Mouse (Mus musculus): Measurements from ENCODE around the gene Cactin. TPM values are rescaled to one million over a fixed set of nuclear protein-coding genes. Genes with fewer than 3 reads are reported as not detected.

Cactin gene
- 22.4 and 26.7 TPM in 2 replicates for polyA plus RNA-seq (2015; fragmentation: Nextera tagmentation; extraction: Ambion mirVana)

- Histone ChIP-seq H3K36me3 (ENCODE audit: control insufficient read depth, insufficient read depth, low read length) (peaks cover 32% of the 10 kb centered on the region), H3K9me3 (replicated peaks; ENCODE audit: control insufficient read depth, low read length) (no peaks in the 10 kb centered on the region), H3K9ac (ENCODE audit: low read length) (peak within 1 kb of the TSS; percentile 93), H3K4me3 (replicated peaks; ENCODE audit: low read length) (peak within 1 kb of the TSS; percentile 96), H3K4me2 (ENCODE audit: low read depth, low read length) (peak within 1 kb of the TSS; percentile 96), H3K4me1 (ENCODE audit: control insufficient read depth, insufficient read depth, low read length) (peaks cover 37% of the 10 kb centered on the region), H3K27me3 (ENCODE audit: control insufficient read depth, insufficient read depth, low read length) (no peaks in the 10 kb centered on the region), H3K27ac (ENCODE audit: low read length) (peak within 1 kb of the TSS; percentile 89)
- under 1% methylated on average over 68 of the region's 68 CpGs for WGBS
- ATAC-seq (ENCODE audit: insufficient read depth, low FRiP score): peak; percentile 94
Observed at GRCm38 (mm10) chr10:81320550-81321347, at the start of gene Cactin. Gene Cactin, plus strand, starts transcription at chr10:81321103.

- no peak for ATAC-seq (ENCODE audit: insufficient read depth, low FRiP score)
- Histone ChIP-seq H3K4me3 (replicated peaks; ENCODE audit: low read length) (no peak overlapping the region), H3K9me3 (replicated peaks; ENCODE audit: control insufficient read depth, low read length) (no peaks in the 10 kb centered on the region), H3K4me1 (ENCODE audit: control insufficient read depth, insufficient read depth, low read length) (peaks cover 7% of the 10 kb centered on the region), H3K4me2 (ENCODE audit: low read depth, low read length) (no peak overlapping the region), H3K9ac (ENCODE audit: low read length) (no peak overlapping the region), H3K27ac (ENCODE audit: low read length) (no peak overlapping the region), H3K27me3 (ENCODE audit: control insufficient read depth, insufficient read depth, low read length) (no peaks in the 10 kb centered on the region), H3K36me3 (ENCODE audit: control insufficient read depth, insufficient read depth, low read length) (peaks cover 16% of the 10 kb centered on the region; the same call in 1 of the 2 replicates)
- 93% methylated on average over 21 of the region's 21 CpGs for WGBS
Observed at GRCm38 (mm10) chr10:81272356-81272755, 48.5 kb upstream of the Cactin start.

GRCm38 (mm10) chr10:81273842-81274241 is 47.1 kb upstream of the Cactin start:
- H3K4me2 ChIP-seq (ENCODE audit: low read depth, low read length): no peak overlapping the region
- no peak overlapping the region for H3K9ac ChIP-seq (ENCODE audit: low read length)
- H3K27ac ChIP-seq (ENCODE audit: low read length): no peak overlapping the region
- H3K4me3 ChIP-seq (replicated peaks; ENCODE audit: low read length): no peak overlapping the region
- H3K4me1 ChIP-seq (ENCODE audit: control insufficient read depth, insufficient read depth, low read length): peaks cover 3% of the 10 kb centered on the region
- H3K36me3 ChIP-seq (ENCODE audit: control insufficient read depth, insufficient read depth, low read length): peaks cover 16% of the 10 kb centered on the region; the same call in 1 of the 2 replicates
- no peak for ATAC-seq (ENCODE audit: insufficient read depth, low FRiP score)
- H3K9me3 ChIP-seq (replicated peaks; ENCODE audit: control insufficient read depth, low read length): no peaks in the 10 kb centered on the region
- WGBS: 96% methylated on average over 19 of the region's 19 CpGs
- no peaks in the 10 kb centered on the region for H3K27me3 ChIP-seq (ENCODE audit: control insufficient read depth, insufficient read depth, low read length)

- no peaks in the 10 kb centered on the region for H3K9me3 ChIP-seq (replicated peaks; ENCODE audit: control insufficient read depth, low read length)
- H3K27me3 ChIP-seq (ENCODE audit: control insufficient read depth, insufficient read depth, low read length): no peaks in the 10 kb centered on the region
- H3K4me2 ChIP-seq (ENCODE audit: low read depth, low read length): no peak overlapping the region
- no peak overlapping the region for H3K27ac ChIP-seq (ENCODE audit: low read length)
- H3K9ac ChIP-seq (ENCODE audit: low read length): no peak overlapping the region
- no peaks in the 10 kb centered on the region for H3K4me1 ChIP-seq (ENCODE audit: control insufficient read depth, insufficient read depth, low read length)
- 0 out of 2 replicates have a peak, but pooled peaks cover 7% of the 10 kb centered on the region for H3K36me3 ChIP-seq (ENCODE audit: control insufficient read depth, insufficient read depth, low read length)
- no peak for ATAC-seq (ENCODE audit: insufficient read depth, low FRiP score)
- 77% methylated on average over 22 of the region's 22 CpGs for WGBS
- no peak overlapping the region for H3K4me3 ChIP-seq (replicated peaks; ENCODE audit: low read length)
Observed at GRCm38 (mm10) chr10:81277676-81278075, 43.2 kb upstream of the Cactin start.

- Histone ChIP-seq H3K4me2 (ENCODE audit: low read depth, low read length) (0 out of 2 replicates have a peak overlapping the region, but pooled peaks have one; percentile 9), H3K4me3 (replicated peaks; ENCODE audit: low read length) (no peak overlapping the region), H3K27ac (ENCODE audit: low read length) (no peak overlapping the region), H3K36me3 (ENCODE audit: control insufficient read depth, insufficient read depth, low read length) (no peaks in the 10 kb centered on the region), H3K27me3 (ENCODE audit: control insufficient read depth, insufficient read depth, low read length) (peaks cover 4% of the 10 kb centered on the region), H3K9me3 (replicated peaks; ENCODE audit: control insufficient read depth, low read length) (no peaks in the 10 kb centered on the region), H3K9ac (ENCODE audit: low read length) (no peak overlapping the region), H3K4me1 (ENCODE audit: control insufficient read depth, insufficient read depth, low read length) (0 out of 2 replicates have a peak, but pooled peaks cover 5% of the 10 kb centered on the region)
- WGBS: 32% methylated on average over 10 of the region's 10 CpGs
- no peak for ATAC-seq (ENCODE audit: insufficient read depth, low FRiP score)
Observed at GRCm38 (mm10) chr10:81279496-81279895, 41.4 kb upstream of the Cactin start.

GRCm38 (mm10) chr10:81284189-81284588 is 36.7 kb upstream of the Cactin start:
- Histone ChIP-seq H3K4me2 (ENCODE audit: low read depth, low read length) (peak overlapping the region; percentile 62), H3K36me3 (ENCODE audit: control insufficient read depth, insufficient read depth, low read length) (no peaks in the 10 kb centered on the region), H3K27me3 (ENCODE audit: control insufficient read depth, insufficient read depth, low read length) (peaks cover 14% of the 10 kb centered on the region), H3K4me1 (ENCODE audit: control insufficient read depth, insufficient read depth, low read length) (peaks cover 22% of the 10 kb centered on the region; the same call in 1 of the 2 replicates), H3K4me3 (replicated peaks; ENCODE audit: low read length) (peak overlapping the region; percentile 51; the same call in 1 of the 2 replicates), H3K9me3 (replicated peaks; ENCODE audit: control insufficient read depth, low read length) (no peaks in the 10 kb centered on the region), H3K27ac (ENCODE audit: low read length) (0 out of 2 replicates have a peak overlapping the region, but pooled peaks have one; percentile 34), H3K9ac (ENCODE audit: low read length) (peak overlapping the region; percentile 37; the same call in 1 of the 2 replicates)
- WGBS: 41% methylated on average over 6 of the region's 6 CpGs
- no peak for ATAC-seq (ENCODE audit: insufficient read depth, low FRiP score)

GRCm38 (mm10) chr10:81284719-81285118 is 36.2 kb upstream of the Cactin start:
- Histone ChIP-seq H3K9me3 (replicated peaks; ENCODE audit: control insufficient read depth, low read length) (no peaks in the 10 kb centered on the region), H3K4me2 (ENCODE audit: low read depth, low read length) (peak overlapping the region; percentile 62), H3K27me3 (ENCODE audit: control insufficient read depth, insufficient read depth, low read length) (peaks cover 14% of the 10 kb centered on the region), H3K36me3 (ENCODE audit: control insufficient read depth, insufficient read depth, low read length) (no peaks in the 10 kb centered on the region), H3K4me3 (replicated peaks; ENCODE audit: low read length) (peak overlapping the region; percentile 51), H3K27ac (ENCODE audit: low read length) (peak overlapping the region; percentile 66; the same call in 1 of the 2 replicates), H3K4me1 (ENCODE audit: control insufficient read depth, insufficient read depth, low read length) (peaks cover 25% of the 10 kb centered on the region), H3K9ac (ENCODE audit: low read length) (peak overlapping the region; percentile 71; the same call in 1 of the 2 replicates)
- peak; percentile 46; the same call in 1 of the 2 replicates for ATAC-seq (ENCODE audit: insufficient read depth, low FRiP score)
- WGBS: 9% methylated on average over 17 of the region's 17 CpGs

- 1% methylated on average over 54 of the region's 54 CpGs for WGBS
- peak overlapping the region; percentile 51 for H3K4me3 ChIP-seq (replicated peaks; ENCODE audit: low read length)
- H3K27ac ChIP-seq (ENCODE audit: low read length): peak overlapping the region; percentile 84
- peak overlapping the region; percentile 71 for H3K9ac ChIP-seq (ENCODE audit: low read length)
- H3K27me3 ChIP-seq (ENCODE audit: control insufficient read depth, insufficient read depth, low read length): peaks cover 14% of the 10 kb centered on the region
- no peaks in the 10 kb centered on the region for H3K36me3 ChIP-seq (ENCODE audit: control insufficient read depth, insufficient read depth, low read length)
- peak; percentile 60 for ATAC-seq (ENCODE audit: insufficient read depth, low FRiP score)
- H3K4me1 ChIP-seq (ENCODE audit: control insufficient read depth, insufficient read depth, low read length): peaks cover 29% of the 10 kb centered on the region
- peak overlapping the region; percentile 62 for H3K4me2 ChIP-seq (ENCODE audit: low read depth, low read length)
- no peaks in the 10 kb centered on the region for H3K9me3 ChIP-seq (replicated peaks; ENCODE audit: control insufficient read depth, low read length)
Observed at GRCm38 (mm10) chr10:81285694-81286450, 35.0 kb upstream of the Cactin start.

Data from stomach, embryonic 16.5 days (tissue).